14 mouse cellular contexts compared by ENCODE assay signal in the genomic region with DNA sequence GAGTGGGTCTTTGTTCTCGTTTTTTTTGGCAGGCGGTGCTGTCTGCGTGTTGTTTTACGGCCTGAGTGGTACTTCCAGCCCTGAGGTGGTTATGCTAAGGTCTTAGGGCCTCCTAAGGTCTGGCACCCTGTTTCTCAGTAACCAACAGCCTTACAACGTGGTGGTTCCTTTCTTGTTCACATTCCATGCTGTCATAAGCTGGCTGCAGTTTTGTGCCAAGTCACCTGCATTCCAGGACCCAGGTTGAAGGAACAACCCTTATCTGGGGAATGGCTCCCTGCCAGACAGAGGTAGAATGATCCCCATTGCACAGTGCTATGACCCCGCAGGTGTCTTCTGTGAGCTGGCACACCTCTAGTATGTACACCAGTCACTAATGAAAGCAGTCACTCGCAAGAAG. TPM values are rescaled to one million over a fixed set of nuclear protein-coding genes. Genes with fewer than 3 reads are reported as not detected.
A peak's percentile ranks its signal among the peaks of the same experiment; 100 is the strongest.
DNase-seq lines count a peak whose midpoint lies in the region; ATAC-seq and TF ChIP-seq lines count a peak whose summit lies in the region.
"Had no signal": no experiment of that assay in that cellular context is flagged by ENCODE, and none has a peak within 500 bp of the region (broad histone marks: within the 10 kb centered on the region; RNA-seq: fewer than 3 reads in every experiment).

No protein-coding gene starts in this region.

- no peak for TF ChIP-seq CTCF in E14TG2a.4 (conservative IDR thresholded peaks at IDR 0.05; ENCODE audit: low read length)

- peaks cover 79% of the 10 kb centered on the region for H3K4me1 ChIP-seq in E14TG2a.4 (replicated peaks; ENCODE audit: low read depth, low read length)
- no peaks in the 10 kb centered on the region for H3K4me1 ChIP-seq in heart, embryonic 12.5 days (replicated peaks)

- H3K4me3 ChIP-seq in E14TG2a.4 (replicated peaks; ENCODE audit: low read length), result peak overlapping the region; percentile 49
- no peak overlapping the region for H3K4me3 ChIP-seq in heart, embryonic 12.5 days
- H3K4me3 ChIP-seq: embryonic facial prominence, embryonic 12.5 days; midbrain, embryonic 12.5 days had no signal

- H3K27me3 ChIP-seq in E14TG2a.4 (ENCODE audit: insufficient read depth, low read length), result no peaks in the 10 kb centered on the region
- no peaks in the 10 kb centered on the region for H3K27me3 ChIP-seq in heart, embryonic 12.5 days (replicated peaks)
- H3K27me3 ChIP-seq: embryonic facial prominence, embryonic 12.5 days; midbrain, embryonic 12.5 days had no signal

- H3K36me3 ChIP-seq in E14TG2a.4 (ENCODE audit: insufficient read depth, low read length), result no peaks in the 10 kb centered on the region
- no peaks in the 10 kb centered on the region for H3K36me3 ChIP-seq in heart, embryonic 12.5 days
- H3K36me3 ChIP-seq: embryonic facial prominence, embryonic 12.5 days; midbrain, embryonic 12.5 days had no signal

- no peaks in the 10 kb centered on the region for H3K9me3 ChIP-seq in E14TG2a.4 (ENCODE audit: low read length)
- H3K9me3 ChIP-seq in heart, embryonic 12.5 days (replicated peaks), result no peaks in the 10 kb centered on the region
- H3K9me3 ChIP-seq: embryonic facial prominence, embryonic 12.5 days; midbrain, embryonic 12.5 days had no signal

- H3K27ac ChIP-seq in heart, embryonic 12.5 days (ENCODE audit: poor library complexity, severe bottlenecking), result no peak overlapping the region
- H3K27ac ChIP-seq: embryonic facial prominence, embryonic 12.5 days; hindbrain, postnatal 0 days; midbrain, embryonic 12.5 days had no signal

- no peak overlapping the region for H3K4me2 ChIP-seq in heart, embryonic 12.5 days
- H3K4me2 ChIP-seq: embryonic facial prominence, embryonic 12.5 days; midbrain, embryonic 12.5 days had no signal

- ATAC-seq in heart, embryonic 12.5 days (ENCODE audit: insufficient number of reproducible peaks, low FRiP score), result no peak
- ATAC-seq in inflammation-experienced regulatory T-cells, adult 6 months, result no peak
- ATAC-seq: hindbrain, postnatal 0 days; liver, postnatal 0 days had no signal

- peak; percentile 26 for DNase-seq in ES-CJ7 (ENCODE audit: low read depth, low spot score)
- DNase-seq in kidney, postnatal 25 days, result peak; percentile 32 to 64
- peak; percentile 46 for DNase-seq in lung, postnatal 10 days
- DNase-seq in spleen, postnatal 36 days (ENCODE audit: low spot score in 2 of 2), result no peak
- no peak for DNase-seq in cerebellum, adult 11-12 months
- DNase-seq: adrenal gland, adult 8-10 months; cerebellum, adult 8-10 months; liver, postnatal 0 days had no signal

- 70% methylated on average over 7 of the region's 7 CpGs for WGBS in heart, embryonic 12.5 days

- no peak overlapping the region for H3K9ac ChIP-seq in heart, embryonic 12.5 days
- H3K9ac ChIP-seq: embryonic facial prominence, embryonic 12.5 days; liver, postnatal 0 days; midbrain, embryonic 12.5 days had no signal

RNA-seq across cellular contexts. Expression of a gene that starts 7.6 kb away (rescaled TPM):
- polyA plus RNA-seq in heart, embryonic 12.5 days (2016; fragmentation: Nextera tagmentation; extraction: Ambion mirVana), result 6.7 and 9.7 TPM in 2 replicates
- under 1 TPM in 1 of 3 experiments, not detected in 2; 0.63 TPM for polyA plus RNA-seq in inflammation-experienced regulatory T-cells, adult 6 months (2017; shearing (Covaris generic))

RNA-seq across cellular contexts. Expression of a gene that starts 52.0 kb away (rescaled TPM):
- 33.4 and 36.6 TPM in 2 replicates for polyA plus RNA-seq in heart, embryonic 12.5 days (2016; fragmentation: Nextera tagmentation; extraction: Ambion mirVana)
- polyA plus RNA-seq in inflammation-experienced regulatory T-cells, adult 6 months (2017; shearing (Covaris generic)), result 10 to 100 TPM; 30.0 to 38.9 (median 32.7) TPM

RNA-seq across cellular contexts. Expression of a gene that starts 57.9 kb away (rescaled TPM):
- 0.17 and 0.37 TPM in 2 replicates for polyA plus RNA-seq in heart, embryonic 12.5 days (2016; fragmentation: Nextera tagmentation; extraction: Ambion mirVana)
- polyA plus RNA-seq in inflammation-experienced regulatory T-cells, adult 6 months (2017; shearing (Covaris generic)), result under 1 TPM in 2 of 3 experiments, not detected in 1; 0.24 to 0.29 TPM

Comparison
In these comparisons a context has a peak if more than half of its experiments do, and no peak if none do; other contexts are left out.
1. DNase-seq: peak in ES-CJ7 (single experiment), kidney, postnatal 25 days (2 of 2) and lung, postnatal 10 days (single experiment); none in spleen, postnatal 36 days (0 of 2) and cerebellum, adult 11-12 months (single experiment).